In the genomic region with DNA sequence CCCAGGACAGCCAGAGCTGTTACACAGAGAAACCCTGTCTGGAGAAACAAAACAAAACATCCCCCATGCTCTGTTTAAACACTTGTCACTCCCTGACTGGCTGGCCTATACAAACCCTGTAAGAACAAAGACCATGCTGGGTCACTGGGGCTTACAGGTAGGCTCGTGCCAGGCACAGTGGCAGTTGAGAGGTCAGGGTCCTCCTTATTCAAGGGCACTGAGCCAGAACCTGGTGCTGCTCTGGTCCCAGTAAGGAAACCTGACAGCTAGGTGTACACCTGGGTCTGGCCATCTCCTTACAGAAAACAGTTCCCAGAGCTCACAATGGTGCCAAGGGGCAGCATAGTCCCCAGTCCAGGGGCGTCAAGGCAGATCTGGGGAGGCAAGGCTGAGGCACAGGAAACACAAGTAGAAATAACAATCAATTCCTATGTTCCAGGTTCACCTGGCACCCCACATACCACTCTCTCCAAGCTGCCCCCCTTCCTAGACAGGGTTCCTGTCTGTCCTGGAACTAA, we compare ENCODE assay signal across 9 mouse cellular contexts. TPM values are rescaled to one million over a fixed set of nuclear protein-coding genes. Genes with fewer than 3 reads are reported as not detected.
DNase-seq lines count a peak whose midpoint lies in the region; ATAC-seq and TF ChIP-seq lines count a peak whose summit lies in the region.
"Had no signal": no experiment of that assay in that cellular context is flagged by ENCODE, and none has a peak within 500 bp of the region (broad histone marks: within the 10 kb centered on the region; RNA-seq: fewer than 3 reads in every experiment).

No protein-coding gene starts in this region.

- peak overlapping the region; percentile 97 for H3K4me2 ChIP-seq in heart, embryonic 13.5 days
- peak overlapping the region; percentile 86 for H3K4me2 ChIP-seq in hindbrain, embryonic 15.5 days
- H3K4me2 ChIP-seq in midbrain, embryonic 11.5 days, result peak overlapping the region; percentile 95

- peaks cover 42% of the 10 kb centered on the region for H3K4me1 ChIP-seq in heart, embryonic 13.5 days
- peaks cover 0 to 19% of the 10 kb centered on the region in 2 experiments; a peak in 3 of 4 replicates for H3K4me1 ChIP-seq in MEL (ENCODE audit: control insufficient read depth in 1 of 2, insufficient read depth in 2 of 2, low read length in 2 of 2)
- peaks cover 39% of the 10 kb centered on the region for H3K4me1 ChIP-seq in hindbrain, embryonic 15.5 days (replicated peaks)
- peaks cover 22% of the 10 kb centered on the region for H3K4me1 ChIP-seq in midbrain, embryonic 11.5 days (ENCODE audit: control insufficient read depth, insufficient read depth, low read length)

- no peak for TF ChIP-seq EP300 in MEL (IDR thresholded peaks at IDR 0.05; ENCODE audit: low read depth in 1 of 2, low read length in 2 of 2)

- no peak for ATAC-seq in heart, embryonic 13.5 days (ENCODE audit: extremely low read depth, insufficient number of reproducible peaks, low FRiP score, low TSS enrichment)
- ATAC-seq in hindbrain, embryonic 15.5 days (ENCODE audit: low FRiP score, low read depth), result no peak
- ATAC-seq in midbrain, embryonic 11.5 days (ENCODE audit: low FRiP score), result no peak

- peaks cover 27% of the 10 kb centered on the region for H3K36me3 ChIP-seq in heart, embryonic 13.5 days
- H3K36me3 ChIP-seq in MEL (ENCODE audit: control insufficient read depth in 1 of 2, insufficient read depth in 2 of 2, low read length in 2 of 2), result peaks cover 0 to 13% of the 10 kb centered on the region in 2 experiments; a peak in 2 of 4 replicates
- H3K36me3 ChIP-seq in hindbrain, embryonic 15.5 days, result peaks cover 21% of the 10 kb centered on the region
- peaks cover 17% of the 10 kb centered on the region for H3K36me3 ChIP-seq in midbrain, embryonic 11.5 days (ENCODE audit: control insufficient read depth, insufficient read depth, low read length)

- 78% methylated on average over 2 of the region's 2 CpGs for WGBS in heart, embryonic 13.5 days
- WGBS in hindbrain, embryonic 15.5 days, result 67% methylated on average over 2 of the region's 2 CpGs
- WGBS in midbrain, embryonic 11.5 days, result 64% methylated on average over 2 of the region's 2 CpGs

- peak overlapping the region; percentile 93 for H3K4me3 ChIP-seq in heart, embryonic 13.5 days
- peak overlapping the region; percentile 80 to 99; a peak in 3 of 4 replicates for H3K4me3 ChIP-seq in MEL (ENCODE audit: control insufficient read depth in 1 of 2, insufficient read depth in 1 of 2, low read depth in 2 of 2, low read length in 2 of 2)
- peak overlapping the region; percentile 70 for H3K4me3 ChIP-seq in hindbrain, embryonic 15.5 days
- peak overlapping the region; percentile 97 for H3K4me3 ChIP-seq in midbrain, embryonic 11.5 days (ENCODE audit: low read depth, low read length)

- no peak for TF ChIP-seq RAD21 in MEL (IDR thresholded peaks at IDR 0.05; ENCODE audit: low read depth, low read length)

- H3K27ac ChIP-seq in heart, embryonic 13.5 days (replicated peaks), result no peak overlapping the region
- H3K27ac ChIP-seq in MEL (ENCODE audit: control insufficient read depth, low read depth, low read length), result no peak overlapping the region
- no peak overlapping the region for H3K27ac ChIP-seq in hindbrain, embryonic 15.5 days (replicated peaks)
- H3K27ac ChIP-seq in midbrain, embryonic 11.5 days (ENCODE audit: low read depth, low read length), result no peak overlapping the region

- no peak for DNase-seq in heart, postnatal 14 days
- DNase-seq in MEL (ENCODE audit: low read depth, low spot score), result no peak
- DNase-seq in midbrain, embryonic 11.5 days (ENCODE audit: low spot score, missing footprints), result no peak
- DNase-seq in frontal cortex, postnatal 25 days (ENCODE audit: low spot score in 2 of 2), result no peak
- no peak for DNase-seq in frontal cortex, adult 2 months (ENCODE audit: extremely low spot score in 1 of 2, low spot score in 1 of 2)
- no peak for DNase-seq in adrenal gland, postnatal 10 days

- peak overlapping the region; percentile 98 for H3K9ac ChIP-seq in heart, embryonic 13.5 days
- H3K9ac ChIP-seq in MEL (ENCODE audit: control insufficient read depth, low read depth, low read length, poor library complexity, severe bottlenecking), result peak overlapping the region; percentile 100
- peak overlapping the region; percentile 76 for H3K9ac ChIP-seq in hindbrain, embryonic 15.5 days
- H3K9ac ChIP-seq in midbrain, embryonic 11.5 days (ENCODE audit: low read length), result peak overlapping the region; percentile 97

- TF ChIP-seq POLR2A in MEL (IDR thresholded peaks at IDR 0.05; ENCODE audit: control insufficient read depth in 1 of 2, insufficient read depth in 1 of 2, low read depth in 1 of 2, low read length in 2 of 2, poor library complexity in 1 of 2), result no peak

- intact Hi-C loops in heart, postnatal 14 days (cut with DNase I), result no loop called here

- H3K79me2 ChIP-seq in MEL (ENCODE audit: control insufficient read depth, insufficient read depth, low read length, poor library complexity), result peaks cover 43% of the 10 kb centered on the region

- no peaks in the 10 kb centered on the region for H3K27me3 ChIP-seq in heart, embryonic 13.5 days (replicated peaks)
- H3K27me3 ChIP-seq in MEL (ENCODE audit: control insufficient read depth in 1 of 2, insufficient read depth in 2 of 2, low read length in 2 of 2), result no peaks in the 10 kb centered on the region
- H3K27me3 ChIP-seq in hindbrain, embryonic 15.5 days, result no peaks in the 10 kb centered on the region
- H3K27me3 ChIP-seq in midbrain, embryonic 11.5 days (ENCODE audit: control insufficient read depth, insufficient read depth, low read length), result no peaks in the 10 kb centered on the region

- no peaks in the 10 kb centered on the region for H3K9me3 ChIP-seq in heart, embryonic 13.5 days
- no peaks in the 10 kb centered on the region for H3K9me3 ChIP-seq in MEL (replicated peaks; ENCODE audit: insufficient read depth, low read length)
- H3K9me3 ChIP-seq in hindbrain, embryonic 15.5 days, result no peaks in the 10 kb centered on the region
- no peaks in the 10 kb centered on the region for H3K9me3 ChIP-seq in midbrain, embryonic 11.5 days (ENCODE audit: control insufficient read depth, low read length)

- TF ChIP-seq CTCF in MEL (IDR thresholded peaks at IDR 0.05 in 2 of 3, conservative IDR thresholded peaks at IDR 0.05 in 1 of 3; ENCODE audit: control insufficient read depth in 1 of 3, insufficient read depth in 1 of 3, low read depth in 2 of 3, low read length in 3 of 3, poor library complexity in 1 of 3, severe bottlenecking in 1 of 3), result no peak

RNA-seq across cellular contexts. Expression of a gene that starts 1.5 kb away (rescaled TPM):
- polyA plus RNA-seq in heart, embryonic 13.5 days (2015; fragmentation: Nextera tagmentation; extraction: Ambion mirVana), result 61.4 and 66.3 TPM in 2 replicates
- total RNA-seq in heart, postnatal 14 days (2021), result 10 to 100 TPM; 25.9 to 26.7 TPM
- total RNA-seq in MEL (2012; rRNA removed), result 78.8 and 84.8 TPM in 2 replicates
- 100 to 1,000 TPM; 174 to 184 TPM for polyA plus RNA-seq in MEL (2012; ENCODE audit: insufficient read depth in 1 of 2, insufficient read length in 2 of 2, low read depth in 1 of 2, low replicate concordance in 2 of 2, missing spikeins in 1 of 2)
- 103 and 125 TPM in 2 replicates for polyA plus RNA-seq in hindbrain, embryonic 15.5 days (2015; fragmentation: Nextera tagmentation; extraction: Ambion mirVana)
- 69.9 and 81.9 TPM in 2 replicates for polyA plus RNA-seq in midbrain, embryonic 11.5 days (2014; fragmentation: Nextera tagmentation; extraction: Ambion mirVana)
- polyA plus RNA-seq in frontal cortex, adult 2 months (2012; rRNA removed), result 140 and 166 TPM in 2 replicates
- 10 to 100 TPM; 50.8 to 55.1 TPM for total RNA-seq in adrenal gland, postnatal 10 days (2021)

RNA-seq across cellular contexts. Expression of a gene that starts 10.4 kb away (rescaled TPM):
- 0.17 TPM in 1 of 2 replicates, not detected in the other for polyA plus RNA-seq in heart, embryonic 13.5 days (2015; fragmentation: Nextera tagmentation; extraction: Ambion mirVana)
- not detected for total RNA-seq in heart, postnatal 14 days (2021)
- 0.15 and 0.33 TPM in 2 replicates for total RNA-seq in MEL (2012; rRNA removed)
- polyA plus RNA-seq in MEL (2012; ENCODE audit: insufficient read depth in 1 of 2, insufficient read length in 2 of 2, low read depth in 1 of 2, low replicate concordance in 2 of 2, missing spikeins in 1 of 2), result under 1 TPM in 1 of 2 experiments, not detected in 1; 0.33 TPM
- polyA plus RNA-seq in hindbrain, embryonic 15.5 days (2015; fragmentation: Nextera tagmentation; extraction: Ambion mirVana), result 2.2 and 2.4 TPM in 2 replicates
- polyA plus RNA-seq in midbrain, embryonic 11.5 days (2014; fragmentation: Nextera tagmentation; extraction: Ambion mirVana), result 0.08 and 0.32 TPM in 2 replicates
- polyA plus RNA-seq in frontal cortex, adult 2 months (2012; rRNA removed), result 6.2 and 6.9 TPM in 2 replicates
- total RNA-seq in adrenal gland, postnatal 10 days (2021), result not detected
- total RNA-seq: common myeloid progenitor, adult 5-6 weeks had no signal

RNA-seq across cellular contexts. Expression of a gene that starts 11.8 kb away (rescaled TPM):
- 23.8 and 27.3 TPM in 2 replicates for polyA plus RNA-seq in heart, embryonic 13.5 days (2015; fragmentation: Nextera tagmentation; extraction: Ambion mirVana)
- 1 to 10 TPM; 2.8 to 3.4 TPM for total RNA-seq in heart, postnatal 14 days (2021)
- 2.2 and 4.3 TPM in 2 replicates for total RNA-seq in MEL (2012; rRNA removed)
- 1 to 10 TPM in 1 of 2 experiments, not detected in 1; 7.1 TPM for polyA plus RNA-seq in MEL (2012; ENCODE audit: insufficient read depth in 1 of 2, insufficient read length in 2 of 2, low read depth in 1 of 2, low replicate concordance in 2 of 2, missing spikeins in 1 of 2)
- 2.3 and 2.5 TPM in 2 replicates for polyA plus RNA-seq in hindbrain, embryonic 15.5 days (2015; fragmentation: Nextera tagmentation; extraction: Ambion mirVana)
- polyA plus RNA-seq in midbrain, embryonic 11.5 days (2014; fragmentation: Nextera tagmentation; extraction: Ambion mirVana), result 0.60 and 1.2 TPM in 2 replicates
- 5.6 and 7.0 TPM in 2 replicates for polyA plus RNA-seq in frontal cortex, adult 2 months (2012; rRNA removed)
- 1 to 10 TPM; 5.5 to 5.7 TPM for total RNA-seq in adrenal gland, postnatal 10 days (2021)

RNA-seq across cellular contexts. Expression of a gene that starts 18.9 kb away (rescaled TPM):
- polyA plus RNA-seq in heart, embryonic 13.5 days (2015; fragmentation: Nextera tagmentation; extraction: Ambion mirVana), result 30.2 and 30.9 TPM in 2 replicates
- 10 to 100 TPM; 45.3 to 46.8 TPM for total RNA-seq in heart, postnatal 14 days (2021)
- total RNA-seq in MEL (2012; rRNA removed), result 35.7 and 36.7 TPM in 2 replicates
- 10 to 100 TPM in 1 of 2 experiments, not detected in 1; 66.9 TPM for polyA plus RNA-seq in MEL (2012; ENCODE audit: insufficient read depth in 1 of 2, insufficient read length in 2 of 2, low read depth in 1 of 2, low replicate concordance in 2 of 2, missing spikeins in 1 of 2)
- 37.0 and 43.0 TPM in 2 replicates for polyA plus RNA-seq in hindbrain, embryonic 15.5 days (2015; fragmentation: Nextera tagmentation; extraction: Ambion mirVana)
- 28.5 and 31.2 TPM in 2 replicates for polyA plus RNA-seq in midbrain, embryonic 11.5 days (2014; fragmentation: Nextera tagmentation; extraction: Ambion mirVana)
- polyA plus RNA-seq in frontal cortex, adult 2 months (2012; rRNA removed), result 60.7 and 62.2 TPM in 2 replicates
- 10 to 100 TPM; 60.1 to 69.8 TPM for total RNA-seq in adrenal gland, postnatal 10 days (2021)

RNA-seq across cellular contexts. Expression of a gene that starts 25.5 kb away (rescaled TPM):
- 0.51 TPM in 1 of 2 replicates, not detected in the other for polyA plus RNA-seq in heart, embryonic 13.5 days (2015; fragmentation: Nextera tagmentation; extraction: Ambion mirVana)
- under 1 TPM in 1 of 2 experiments, not detected in 1; 0.51 TPM for total RNA-seq in heart, postnatal 14 days (2021)
- 0.39 and 0.50 TPM in 2 replicates for total RNA-seq in MEL (2012; rRNA removed)
- under 1 TPM in 1 of 2 experiments, not detected in 1; 0.70 TPM for polyA plus RNA-seq in MEL (2012; ENCODE audit: insufficient read depth in 1 of 2, insufficient read length in 2 of 2, low read depth in 1 of 2, low replicate concordance in 2 of 2, missing spikeins in 1 of 2)
- polyA plus RNA-seq in hindbrain, embryonic 15.5 days (2015; fragmentation: Nextera tagmentation; extraction: Ambion mirVana), result 0.27 and 0.28 TPM in 2 replicates
- polyA plus RNA-seq in midbrain, embryonic 11.5 days (2014; fragmentation: Nextera tagmentation; extraction: Ambion mirVana), result 0.10 and 0.40 TPM in 2 replicates
- 1.00 and 1.1 TPM in 2 replicates for polyA plus RNA-seq in frontal cortex, adult 2 months (2012; rRNA removed)
- under 1 TPM; 0.09 to 0.21 TPM for total RNA-seq in adrenal gland, postnatal 10 days (2021)
